Mouse (Mus musculus) heart, embryonic 10.5 days (tissue): Measurements from ENCODE around the gene Zmym3. TPM values are rescaled to one million over a fixed set of nuclear protein-coding genes. Genes with fewer than 3 reads are reported as not detected.

Experiments
- polyA plus RNA-seq: library from polyadenylated mRNA; unstranded; fragments of >200 nt; fragmentation: Nextera tagmentation; extraction: Ambion mirVana; gene quantifications from 2 replicates; pipeline ENCODE4 v1.2.1, GENCODE M21; 2016

Gene Zmym3
- polyA plus RNA-seq, 1 experiment from 2014 or later: 31.5 TPM

Other genes starting within 250 kb of the Zmym3 start
- 56.4 and 56.9 TPM in 2 replicates for gene Snx12, start 198.3 kb downstream of the Zmym3 start, polyA plus RNA-seq
- gene Foxo4, start 166.3 kb downstream of the Zmym3 start, polyA plus RNA-seq: 2.4 and 2.6 TPM in 2 replicates
- not detected in 2 replicates for gene Gm614, start 156.9 kb downstream of the Zmym3 start, polyA plus RNA-seq
- gene Il2rg, start 152.6 kb downstream of the Zmym3 start, polyA plus RNA-seq: 12.5 and 13.2 TPM in 2 replicates
- gene Gm20489, start 151.8 kb downstream of the Zmym3 start, polyA plus RNA-seq: not detected in 2 replicates
- 29.4 and 29.7 TPM in 2 replicates for gene Med12, start 146.8 kb downstream of the Zmym3 start, polyA plus RNA-seq
- 2.2 and 2.4 TPM in 2 replicates for gene Nlgn3, start 121.7 kb downstream of the Zmym3 start, polyA plus RNA-seq
- 0.43 and 6.9 TPM in 2 replicates for gene Gjb1, start 44.5 kb downstream of the Zmym3 start, polyA plus RNA-seq
- 350 and 419 TPM in 2 replicates for gene Nono, start 8.5 kb upstream of the Zmym3 start, polyA plus RNA-seq
- gene Itgb1bp2, start 28.2 kb upstream of the Zmym3 start, polyA plus RNA-seq: 52.2 and 78.0 TPM in 2 replicates
- gene Taf1, start 111.9 kb upstream of the Zmym3 start, polyA plus RNA-seq: 11.1 and 12.8 TPM in 2 replicates
- gene Ogt, start 219.2 kb upstream of the Zmym3 start, polyA plus RNA-seq: 98.4 and 117 TPM in 2 replicates